Mouse (Mus musculus): ENCODE results near the gene Smco4. TPM values are rescaled to one million over a fixed set of nuclear protein-coding genes. Genes with fewer than 3 reads are reported as not detected.

Gene Smco4
- polyA plus RNA-seq, 1 experiment = 0.32 TPM

DNA sequence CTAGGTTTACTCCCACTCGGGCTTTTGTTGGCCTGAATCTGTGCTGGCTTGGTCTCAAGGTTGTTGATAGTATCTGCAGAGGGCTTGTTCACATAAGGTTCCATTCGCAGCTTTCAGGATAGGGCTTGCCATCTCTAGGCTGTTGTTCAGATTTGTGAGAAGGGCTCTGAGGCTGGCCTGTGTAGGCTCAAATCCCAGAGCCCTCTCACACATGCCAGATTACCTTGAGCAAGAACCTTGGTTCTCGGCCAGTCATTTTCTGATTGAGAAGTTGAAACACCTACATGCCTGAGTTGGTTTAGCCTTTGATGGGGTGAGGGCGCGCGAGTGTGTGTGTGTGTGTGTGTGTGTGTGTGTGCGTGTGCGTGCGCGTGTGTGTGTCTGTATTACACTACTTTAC lies 29.1 kb downstream of the Smco4 start:
- TF ChIP-seq GATA1 (IDR thresholded peaks at IDR 0.05; ENCODE audit: low read length) (no peak), TAL1 (IDR thresholded peaks at IDR 0.05; ENCODE audit: low read length) (no peak)
- H3K4me3 ChIP-seq (replicated peaks) = no peak overlapping the region
- H3K36me3 ChIP-seq (ENCODE audit: control insufficient read depth) = peaks cover 3% of the 10 kb centered on the region
- no peaks in the 10 kb centered on the region for H3K4me1 ChIP-seq (ENCODE audit: control insufficient read depth)
- H3K9me3 ChIP-seq (ENCODE audit: control insufficient read depth, low read length) = no peaks in the 10 kb centered on the region
- H3K27me3 ChIP-seq (ENCODE audit: control insufficient read depth) = no peaks in the 10 kb centered on the region

DNA sequence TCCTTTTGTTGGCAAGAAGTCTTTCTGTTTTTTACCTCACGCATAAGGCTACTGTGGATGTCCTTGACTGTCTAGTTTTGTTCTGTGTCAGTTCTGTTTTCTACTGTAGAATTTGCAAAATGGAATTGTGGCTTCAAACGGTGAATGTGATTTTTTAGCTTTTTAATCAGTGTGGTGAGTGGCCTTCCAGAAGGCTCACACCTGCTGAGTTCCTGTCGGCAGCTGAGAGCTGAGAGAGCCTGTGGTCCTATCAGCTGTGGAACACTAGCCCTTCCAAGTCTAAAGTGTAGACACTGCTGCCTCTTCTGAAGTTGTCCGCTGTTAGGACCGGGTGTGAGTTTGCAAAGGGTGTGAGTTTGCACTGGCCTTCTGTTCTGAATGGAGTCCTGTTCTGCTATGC lies 29.7 kb downstream of the Smco4 start:
- no peak for TF ChIP-seq GATA1 (IDR thresholded peaks at IDR 0.05; ENCODE audit: low read length)
- no peak for TF ChIP-seq TAL1 (IDR thresholded peaks at IDR 0.05; ENCODE audit: low read length)
- Histone ChIP-seq H3K9me3 (ENCODE audit: control insufficient read depth, low read length) (no peaks in the 10 kb centered on the region), H3K4me1 (ENCODE audit: control insufficient read depth) (no peaks in the 10 kb centered on the region), H3K36me3 (ENCODE audit: control insufficient read depth) (peaks cover 3% of the 10 kb centered on the region), H3K27me3 (ENCODE audit: control insufficient read depth) (no peaks in the 10 kb centered on the region), H3K4me3 (replicated peaks) (no peak overlapping the region)

DNA sequence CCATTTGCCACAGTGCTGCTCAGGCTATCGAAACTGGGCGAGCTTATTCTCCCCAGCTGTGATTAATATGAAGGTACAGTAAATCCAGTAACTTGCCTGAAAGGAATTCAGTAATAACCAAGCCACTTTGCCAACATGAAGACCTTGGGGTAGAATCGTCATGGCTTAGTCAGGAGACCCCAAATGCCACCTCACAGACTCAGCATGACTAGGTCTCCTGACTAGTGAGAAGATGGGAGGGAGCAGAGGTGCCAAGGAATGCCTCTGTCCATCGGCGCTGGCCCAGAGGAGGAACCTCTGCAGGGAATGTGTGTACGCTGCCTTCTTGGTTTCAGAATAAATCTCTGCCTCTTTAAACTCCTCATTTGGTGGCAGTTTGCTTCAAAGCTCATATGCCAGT lies 30.4 kb downstream of the Smco4 start:
- no peaks in the 10 kb centered on the region for H3K9me3 ChIP-seq (ENCODE audit: control insufficient read depth, low read length)
- H3K27me3 ChIP-seq (ENCODE audit: control insufficient read depth) = no peaks in the 10 kb centered on the region
- TF ChIP-seq GATA1 (IDR thresholded peaks at IDR 0.05; ENCODE audit: low read length) = no peak
- TF ChIP-seq TAL1 (IDR thresholded peaks at IDR 0.05; ENCODE audit: low read length) = no peak
- H3K4me1 ChIP-seq (ENCODE audit: control insufficient read depth) = no peaks in the 10 kb centered on the region
- H3K36me3 ChIP-seq (ENCODE audit: control insufficient read depth) = peaks cover 3% of the 10 kb centered on the region
- no peak overlapping the region for H3K4me3 ChIP-seq (replicated peaks)

- Histone ChIP-seq H3K9me3 (ENCODE audit: control insufficient read depth, low read length) (no peaks in the 10 kb centered on the region), H3K4me3 (replicated peaks) (no peak overlapping the region), H3K36me3 (ENCODE audit: control insufficient read depth) (peaks cover 3% of the 10 kb centered on the region), H3K4me1 (ENCODE audit: control insufficient read depth) (peaks cover 4% of the 10 kb centered on the region), H3K27me3 (ENCODE audit: control insufficient read depth) (no peaks in the 10 kb centered on the region)
- TF ChIP-seq GATA1 (IDR thresholded peaks at IDR 0.05; ENCODE audit: low read length) = no peak
- TF ChIP-seq TAL1 (IDR thresholded peaks at IDR 0.05; ENCODE audit: low read length) = no peak
Observed at GRCm38 (mm10) chr9:15525246-15525645, 32.0 kb downstream of the Smco4 start.

DNA sequence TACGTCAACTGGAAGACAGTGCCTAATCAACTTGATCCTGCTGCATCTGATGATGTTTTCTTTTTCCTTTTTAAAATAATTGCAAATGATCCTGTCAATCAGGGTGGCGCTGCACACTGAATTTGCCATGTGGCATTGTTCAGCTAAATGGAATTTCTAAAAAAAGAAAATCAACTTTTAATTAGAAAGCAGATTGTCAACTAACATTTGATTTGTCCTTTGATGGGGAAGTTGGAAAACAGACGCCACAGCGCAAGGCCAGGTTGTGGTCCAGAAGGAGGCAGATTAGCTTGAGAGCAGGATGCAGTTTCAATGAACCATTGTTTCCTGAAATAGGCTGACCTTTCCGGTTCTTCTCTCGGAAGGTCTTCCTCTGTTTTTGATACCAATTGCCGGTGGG lies 33.3 kb downstream of the Smco4 start:
- no peak overlapping the region for H3K4me3 ChIP-seq (replicated peaks)
- H3K27me3 ChIP-seq (ENCODE audit: control insufficient read depth) = no peaks in the 10 kb centered on the region
- peaks cover 6% of the 10 kb centered on the region for H3K4me1 ChIP-seq (ENCODE audit: control insufficient read depth)
- H3K36me3 ChIP-seq (ENCODE audit: control insufficient read depth) = peaks cover 6% of the 10 kb centered on the region
- TF ChIP-seq GATA1 (IDR thresholded peaks at IDR 0.05; ENCODE audit: low read length) (no peak), TAL1 (IDR thresholded peaks at IDR 0.05; ENCODE audit: low read length) (no peak)
- H3K9me3 ChIP-seq (ENCODE audit: control insufficient read depth, low read length) = no peaks in the 10 kb centered on the region

GRCm38 (mm10) chr9:15527846-15528245 lies 34.6 kb downstream of the Smco4 start:
- Histone ChIP-seq H3K27me3 (ENCODE audit: control insufficient read depth) (no peaks in the 10 kb centered on the region), H3K4me3 (replicated peaks) (no peak overlapping the region), H3K4me1 (ENCODE audit: control insufficient read depth) (peaks cover 6% of the 10 kb centered on the region), H3K9me3 (ENCODE audit: control insufficient read depth, low read length) (no peaks in the 10 kb centered on the region), H3K36me3 (ENCODE audit: control insufficient read depth) (peaks cover 6% of the 10 kb centered on the region)
- no peak for TF ChIP-seq TAL1 (IDR thresholded peaks at IDR 0.05; ENCODE audit: low read length)
- TF ChIP-seq GATA1 (IDR thresholded peaks at IDR 0.05; ENCODE audit: low read length) = no peak

DNA sequence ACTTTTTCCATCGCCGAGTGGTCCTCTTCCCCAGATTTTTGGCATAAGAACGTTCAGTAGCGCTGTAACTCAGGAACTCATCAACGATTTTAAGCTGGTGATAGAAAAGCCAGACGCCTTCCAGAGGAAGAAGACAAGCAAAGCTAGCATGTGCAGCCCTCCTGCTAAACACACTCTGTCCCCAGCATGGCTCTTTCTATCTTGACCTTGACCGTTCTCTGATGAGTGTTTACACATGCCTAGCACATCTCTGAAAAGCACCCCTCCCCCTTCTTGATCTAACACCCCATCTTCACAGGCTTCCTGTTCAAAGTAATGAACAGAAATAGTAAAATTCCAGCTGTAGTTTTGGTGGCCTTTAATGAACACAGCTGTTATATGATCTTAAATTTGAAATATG lies 35.1 kb downstream of the Smco4 start:
- H3K36me3 ChIP-seq (ENCODE audit: control insufficient read depth) = peaks cover 6% of the 10 kb centered on the region
- H3K4me3 ChIP-seq (replicated peaks) = no peak overlapping the region
- TF ChIP-seq TAL1 (IDR thresholded peaks at IDR 0.05; ENCODE audit: low read length) (no peak), GATA1 (IDR thresholded peaks at IDR 0.05; ENCODE audit: low read length) (no peak)
- peaks cover 6% of the 10 kb centered on the region for H3K4me1 ChIP-seq (ENCODE audit: control insufficient read depth)
- no peaks in the 10 kb centered on the region for H3K27me3 ChIP-seq (ENCODE audit: control insufficient read depth)
- no peaks in the 10 kb centered on the region for H3K9me3 ChIP-seq (ENCODE audit: control insufficient read depth, low read length)

DNA sequence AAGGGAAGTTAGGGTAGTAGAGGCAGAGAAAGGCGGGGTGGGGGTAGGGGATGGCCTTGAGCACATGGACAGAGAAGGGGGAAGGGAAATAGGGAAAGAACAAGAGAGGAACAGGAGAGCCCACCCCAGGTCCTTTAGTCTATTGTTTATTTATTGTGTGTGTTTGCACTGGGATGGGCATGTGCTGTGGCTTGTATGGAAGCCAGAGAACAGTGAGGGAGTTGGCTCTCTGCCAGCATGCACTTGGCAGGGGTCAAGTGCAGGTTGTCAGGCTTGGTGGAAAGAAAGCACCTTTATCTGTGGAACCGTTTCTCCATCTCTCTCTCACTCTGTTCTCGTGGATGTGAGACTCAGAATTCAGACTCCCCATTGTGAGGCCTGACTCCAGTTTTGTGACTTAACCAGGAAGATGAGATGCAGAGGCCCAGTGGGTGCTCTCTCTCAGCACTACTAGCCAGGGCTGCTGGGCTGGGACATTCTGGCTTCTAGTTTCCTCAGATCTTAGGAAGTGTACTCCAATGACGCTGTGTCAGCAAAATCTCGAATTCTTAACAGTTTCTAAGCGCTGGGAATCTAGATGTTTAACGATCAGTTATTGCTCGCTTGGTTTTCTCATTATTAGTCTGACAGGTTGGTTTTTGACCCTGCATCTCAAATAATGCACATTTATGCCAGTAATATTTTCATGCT lies 36.2 kb downstream of the Smco4 start:
- Histone ChIP-seq H3K4me3 (replicated peaks) (no peak overlapping the region), H3K27me3 (ENCODE audit: control insufficient read depth) (no peaks in the 10 kb centered on the region), H3K4me1 (ENCODE audit: control insufficient read depth) (peaks cover 6% of the 10 kb centered on the region), H3K9me3 (ENCODE audit: control insufficient read depth, low read length) (no peaks in the 10 kb centered on the region), H3K36me3 (ENCODE audit: control insufficient read depth) (peaks cover 6% of the 10 kb centered on the region)
- no peak for TF ChIP-seq TAL1 (IDR thresholded peaks at IDR 0.05; ENCODE audit: low read length)
- no peak for TF ChIP-seq GATA1 (IDR thresholded peaks at IDR 0.05; ENCODE audit: low read length)

DNA sequence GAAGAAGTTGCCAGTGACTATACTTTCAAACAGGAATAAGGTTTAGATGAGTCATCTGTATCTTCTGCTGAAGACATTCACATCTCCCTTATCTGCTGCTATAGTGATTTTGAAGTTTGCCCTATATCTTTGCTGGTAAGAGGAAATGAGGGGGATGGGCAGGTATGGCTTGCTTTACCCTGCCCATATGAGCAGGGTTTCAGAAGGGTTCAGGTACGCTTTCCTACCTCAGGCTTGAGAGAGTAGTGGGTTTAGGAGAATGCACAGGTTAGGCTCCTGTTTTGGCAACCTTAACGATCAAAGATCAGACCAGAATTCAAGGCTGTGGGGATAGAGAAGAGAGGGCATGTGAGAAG lies 36.7 kb downstream of the Smco4 start:
- no peaks in the 10 kb centered on the region for H3K27me3 ChIP-seq (ENCODE audit: control insufficient read depth)
- H3K4me3 ChIP-seq (replicated peaks) = no peak overlapping the region
- H3K4me1 ChIP-seq (ENCODE audit: control insufficient read depth) = peaks cover 6% of the 10 kb centered on the region
- TF ChIP-seq GATA1 (IDR thresholded peaks at IDR 0.05; ENCODE audit: low read length) (no peak), TAL1 (IDR thresholded peaks at IDR 0.05; ENCODE audit: low read length) (no peak)
- no peaks in the 10 kb centered on the region for H3K9me3 ChIP-seq (ENCODE audit: control insufficient read depth, low read length)
- H3K36me3 ChIP-seq (ENCODE audit: control insufficient read depth) = peaks cover 6% of the 10 kb centered on the region

- peaks cover 6% of the 10 kb centered on the region for H3K4me1 ChIP-seq (ENCODE audit: control insufficient read depth)
- TF ChIP-seq TAL1 (IDR thresholded peaks at IDR 0.05; ENCODE audit: low read length) = no peak
- no peaks in the 10 kb centered on the region for H3K9me3 ChIP-seq (ENCODE audit: control insufficient read depth, low read length)
Observed at GRCm38 (mm10) chr9:15531204-15531603, 38.0 kb downstream of the Smco4 start.

More at GRCm38 (mm10) chr9:15531204-15531603, 38.0 kb downstream of the Smco4 start:
- no peaks in the 10 kb centered on the region for H3K27me3 ChIP-seq (ENCODE audit: control insufficient read depth)
- no peak overlapping the region for H3K4me3 ChIP-seq (replicated peaks)
- peaks cover 2% of the 10 kb centered on the region; the same call in 1 of the 2 replicates for H3K36me3 ChIP-seq (ENCODE audit: control insufficient read depth)
